Mouse (Mus musculus) subcutaneous adipose tissue, adult 2 months (tissue): ENCODE data around the gene Ide. TPM values are rescaled to one million over a fixed set of nuclear protein-coding genes. Genes with fewer than 3 reads are reported as not detected.

Source experiments
- polyA plus RNA-seq: library from polyadenylated mRNA; depleted of rRNA; stranded (reverse); fragments of >200 nt; gene quantifications from 2 replicates; pipeline ENCODE4 v1.2.3, GENCODE M21; 2012; ENCODE audit warnings: low replicate concordance; rRNA removed

Gene Ide
- 31.4 and 36.4 TPM in 2 replicates for polyA plus RNA-seq

GRCm38 (mm10) chr19:37337752-37338151, at the start of gene Ide:
Gene Ide (minus strand): TSS chr19:37337852.

GRCm38 (mm10) chr19:37375755-37376615, 38.3 kb upstream of the Ide start, which contains the start of gene Kif11:
Gene Kif11 (plus strand): TSS chr19:37376403.

Other genes starting within 250 kb of the Ide start
- 48.0 and 62.3 TPM in 2 replicates for gene March5, start 130.3 kb downstream of the Ide start, polyA plus RNA-seq
- 5.8 and 10.1 TPM in 2 replicates for gene Cpeb3, start 129.3 kb downstream of the Ide start, polyA plus RNA-seq
- 0.44 and 2.8 TPM in 2 replicates for gene Kif11, start 38.6 kb upstream of the Ide start, polyA plus RNA-seq
- 6.2 and 6.8 TPM in 2 replicates for gene Hhex, start 97.0 kb upstream of the Ide start, polyA plus RNA-seq
- gene Exoc6, start 212.6 kb upstream of the Ide start, polyA plus RNA-seq, result 8.0 and 12.3 TPM in 2 replicates